Mouse (Mus musculus): ENCODE results near the gene Rab3gap2. TPM values are rescaled to one million over a fixed set of nuclear protein-coding genes. Genes with fewer than 3 reads are reported as not detected.

The Rab3gap2 gene
- total and polyA plus RNA-seq, 3 experiments = 22.7 to 39.1 (median 24.0) TPM

GRCm38 (mm10) chr1:185205090-185205489, 1.2 kb downstream of the Rab3gap2 start:
- H3K27me3 ChIP-seq (replicated peaks) = no peaks in the 10 kb centered on the region
- peaks cover 0 to 22% of the 10 kb centered on the region in 2 experiments for H3K36me3 ChIP-seq (replicated peaks in 1 of 2; ENCODE audit: control insufficient read depth in 1 of 2, insufficient read depth in 1 of 2, low read length in 1 of 2)
- peaks cover 3 to 48% of the 10 kb centered on the region in 2 experiments; a peak in 2 of 4 replicates for H3K4me1 ChIP-seq (ENCODE audit: control insufficient read depth in 1 of 2, insufficient read depth in 2 of 2)
- peak; percentile 73 for DNase-seq (ENCODE audit: extremely low read depth)
- dilution Hi-C loops (cut with MboI; ENCODE audit: extremely low pct_ligation_motif_present, extremely low pct_unique_long_range_greater_than_20kb, low sequenced_read_pairs) = no loop called here
- TF ChIP-seq TBP (conservative IDR thresholded peaks at IDR 0.05; ENCODE audit: low read depth, low read length) (no peak), MAX (IDR thresholded peaks at IDR 0.05; ENCODE audit: low read length) (peak; percentile 76), MAFK (IDR thresholded peaks at IDR 0.05; ENCODE audit: insufficient replicate concordance, low read length) (0 out of 2 replicates have a peak, but pooled peaks have one; percentile 8), USF2 (conservative IDR thresholded peaks at IDR 0.05; ENCODE audit: low read depth, low read length) (peak; percentile 17; the same call in 1 of the 2 replicates), MYC (IDR thresholded peaks at IDR 0.05; ENCODE audit: low read depth, low read length) (no peak), USF1 (IDR thresholded peaks at IDR 0.05; ENCODE audit: low read depth, low read length) (peak; percentile 44; the same call in 1 of the 2 replicates), BHLHE40 (IDR thresholded peaks at IDR 0.05; ENCODE audit: low read depth, low read length) (peak; percentile 91), TCF12 (IDR thresholded peaks at IDR 0.05; ENCODE audit: low read depth, low read length) (no peak)
- peak overlapping the region; percentile 20 to 97 (median 95) for H3K4me3 ChIP-seq (replicated peaks in 1 of 3; ENCODE audit: low read depth in 2 of 3, low read length in 2 of 3, poor library complexity in 1 of 3)
- H3K9ac ChIP-seq (ENCODE audit: insufficient read depth, low read depth) = peak overlapping the region; percentile 84; the same call in 1 of the 2 replicates
- in situ Hi-C loops (cut with MboI; ENCODE audit: low pct_ligation_motif_present, low pct_unique_long_range_greater_than_20kb, low sequenced_read_pairs) = no loop called here
- H3K4me2 ChIP-seq (ENCODE audit: insufficient read depth, low read depth, poor library complexity, severe bottlenecking) = peak overlapping the region; percentile 46
- H3K27ac ChIP-seq (ENCODE audit: insufficient read depth, low read depth) = no peak overlapping the region
- H3K79me2 ChIP-seq (replicated peaks; ENCODE audit: control insufficient read depth, extremely low read depth, insufficient read depth, poor library complexity, severe bottlenecking) = peaks cover 12% of the 10 kb centered on the region; the same call in 1 of the 2 replicates
- no peaks in the 10 kb centered on the region for H3K9me3 ChIP-seq (replicated peaks; ENCODE audit: low read length)

GRCm38 (mm10) chr1:185207851-185208595, 4.1 kb downstream of the Rab3gap2 start:
- Histone ChIP-seq H3K36me3 (replicated peaks in 1 of 2; ENCODE audit: control insufficient read depth in 1 of 2, insufficient read depth in 1 of 2, low read length in 1 of 2) (peaks cover 0 to 41% of the 10 kb centered on the region in 2 experiments), H3K4me2 (ENCODE audit: insufficient read depth, low read depth, poor library complexity, severe bottlenecking) (peak overlapping the region; percentile 72), H3K4me3 (replicated peaks in 1 of 3; ENCODE audit: low read depth in 2 of 3, low read length in 2 of 3, poor library complexity in 1 of 3) (peak overlapping the region; percentile 4 to 26 (median 17)), H3K9me3 (replicated peaks; ENCODE audit: low read length) (no peaks in the 10 kb centered on the region), H3K4me1 (ENCODE audit: control insufficient read depth in 1 of 2, insufficient read depth in 2 of 2) (peaks cover 3 to 45% of the 10 kb centered on the region in 2 experiments; a peak in 2 of 4 replicates), H3K9ac (ENCODE audit: insufficient read depth, low read depth) (peak overlapping the region; percentile 24; the same call in 1 of the 2 replicates), H3K79me2 (replicated peaks; ENCODE audit: control insufficient read depth, extremely low read depth, insufficient read depth, poor library complexity, severe bottlenecking) (peaks cover 15% of the 10 kb centered on the region; the same call in 1 of the 2 replicates), H3K27me3 (replicated peaks) (no peaks in the 10 kb centered on the region), H3K27ac (ENCODE audit: insufficient read depth, low read depth) (peak overlapping the region; percentile 57)
- dilution Hi-C loops (cut with MboI; ENCODE audit: extremely low pct_ligation_motif_present, extremely low pct_unique_long_range_greater_than_20kb, low sequenced_read_pairs) = no loop called here
- DNase-seq (ENCODE audit: extremely low read depth) = peak; percentile 6
- TF ChIP-seq TBP (conservative IDR thresholded peaks at IDR 0.05; ENCODE audit: low read depth, low read length) (0 out of 2 replicates have a peak, but pooled peaks have one; percentile 42), JUND (conservative IDR thresholded peaks at IDR 0.05; ENCODE audit: low read depth, low read length) (no peak)
- in situ Hi-C loops (cut with MboI; ENCODE audit: low pct_ligation_motif_present, low pct_unique_long_range_greater_than_20kb, low sequenced_read_pairs) = no loop called here

- in situ Hi-C loops (cut with MboI; ENCODE audit: low pct_ligation_motif_present, low pct_unique_long_range_greater_than_20kb, low sequenced_read_pairs) = no loop called here
- no peak overlapping the region for H3K9ac ChIP-seq (ENCODE audit: insufficient read depth, low read depth)
These were observed 4.8 kb downstream of the Rab3gap2 start for GRCm38 (mm10) chr1:185208766-185209165.

More at GRCm38 (mm10) chr1:185208766-185209165, 4.8 kb downstream of the Rab3gap2 start:
- TF ChIP-seq ETS1 (conservative IDR thresholded peaks at IDR 0.05; ENCODE audit: low read depth, low read length) (no peak), USF2 (conservative IDR thresholded peaks at IDR 0.05; ENCODE audit: low read depth, low read length) (no peak), USF1 (IDR thresholded peaks at IDR 0.05; ENCODE audit: low read depth, low read length) (no peak)
- dilution Hi-C loops (cut with MboI; ENCODE audit: extremely low pct_ligation_motif_present, extremely low pct_unique_long_range_greater_than_20kb, low sequenced_read_pairs) = no loop called here
- peaks cover 3 to 42% of the 10 kb centered on the region in 2 experiments; a peak in 2 of 4 replicates for H3K4me1 ChIP-seq (ENCODE audit: control insufficient read depth in 1 of 2, insufficient read depth in 2 of 2)
- H3K27ac ChIP-seq (ENCODE audit: insufficient read depth, low read depth) = no peak overlapping the region
- no peaks in the 10 kb centered on the region for H3K9me3 ChIP-seq (replicated peaks; ENCODE audit: low read length)
- no peak overlapping the region for H3K4me3 ChIP-seq (replicated peaks in 1 of 3; ENCODE audit: low read depth in 2 of 3, low read length in 2 of 3, poor library complexity in 1 of 3)
- peaks cover 0 to 45% of the 10 kb centered on the region in 2 experiments for H3K36me3 ChIP-seq (replicated peaks in 1 of 2; ENCODE audit: control insufficient read depth in 1 of 2, insufficient read depth in 1 of 2, low read length in 1 of 2)
- no peaks in the 10 kb centered on the region for H3K27me3 ChIP-seq (replicated peaks)
- peaks cover 15% of the 10 kb centered on the region; the same call in 1 of the 2 replicates for H3K79me2 ChIP-seq (replicated peaks; ENCODE audit: control insufficient read depth, extremely low read depth, insufficient read depth, poor library complexity, severe bottlenecking)
- no peak overlapping the region for H3K4me2 ChIP-seq (ENCODE audit: insufficient read depth, low read depth, poor library complexity, severe bottlenecking)
- DNase-seq (ENCODE audit: extremely low read depth) = no peak
